Comparison of ENCODE assay signal across 10 mouse cellular contexts in genomic region chr7:130709372-130710274, GRCm38 (mm10).
DNase-seq lines count a peak whose midpoint lies in the region; ATAC-seq lines count a peak whose summit lies in the region.
"Had no signal": no experiment of that assay in that cellular context is flagged by ENCODE, and none has a peak within 500 bp of the region (broad histone marks: within the 10 kb centered on the region; RNA-seq: fewer than 3 reads in every experiment).

No protein-coding gene starts in this region.

- WGBS in heart, embryonic 11.5 days (ENCODE audit: insufficient replicate concordance): 57% methylated on average over 9 of the region's 9 CpGs
- whole genome bisulfite sequencing in lung, embryonic 16.5 days: 45% methylated on average over 9 of the region's 9 CpGs
- 37% methylated on average over 9 of the region's 9 CpGs for WGBS in neural tube, embryonic 15.5 days

- no peaks in the 10 kb centered on the region for H3K36me3 ChIP-seq in heart, embryonic 11.5 days (ENCODE audit: control insufficient read depth, insufficient read depth, low read length)
- H3K36me3 ChIP-seq in lung, embryonic 16.5 days (ENCODE audit: control insufficient read depth, insufficient read depth, low read length): no peaks in the 10 kb centered on the region
- no peaks in the 10 kb centered on the region for H3K36me3 ChIP-seq in neural tube, embryonic 15.5 days

- no peak for ATAC-seq in heart, embryonic 11.5 days (replicated peaks; ENCODE audit: insufficient number of reproducible peaks, low FRiP score, low TSS enrichment)
- ATAC-seq in lung, embryonic 16.5 days (ENCODE audit: low read depth): peak; percentile 45; the same call in 1 of the 2 replicates
- ATAC-seq in neural tube, embryonic 15.5 days (ENCODE audit: low FRiP score): no peak
- ATAC-seq: activated CD4-positive, CD25-positive, alpha-beta regulatory T cell, adult 4 months had no signal

- H3K9me3 ChIP-seq in heart, embryonic 11.5 days (replicated peaks; ENCODE audit: control insufficient read depth, low read length): no peaks in the 10 kb centered on the region
- no peaks in the 10 kb centered on the region for H3K9me3 ChIP-seq in lung, embryonic 16.5 days (ENCODE audit: control insufficient read depth, low read length)
- H3K9me3 ChIP-seq in neural tube, embryonic 15.5 days (replicated peaks): no peaks in the 10 kb centered on the region

- H3K4me3 ChIP-seq in heart, embryonic 11.5 days (ENCODE audit: low read depth, low read length): no peak overlapping the region
- H3K4me3 ChIP-seq in lung, embryonic 16.5 days (ENCODE audit: low read length): no peak overlapping the region
- no peak overlapping the region for H3K4me3 ChIP-seq in neural tube, embryonic 15.5 days (replicated peaks)

- H3K4me1 ChIP-seq in heart, embryonic 11.5 days (ENCODE audit: control insufficient read depth, insufficient read depth, low read length): peaks cover 23% of the 10 kb centered on the region
- peaks cover 22% of the 10 kb centered on the region for H3K4me1 ChIP-seq in lung, embryonic 16.5 days (replicated peaks; ENCODE audit: control insufficient read depth, insufficient read depth, low read length)
- peaks cover 50% of the 10 kb centered on the region for H3K4me1 ChIP-seq in neural tube, embryonic 15.5 days

- no peak overlapping the region for H3K4me2 ChIP-seq in heart, embryonic 11.5 days
- no peak overlapping the region for H3K4me2 ChIP-seq in lung, embryonic 16.5 days (ENCODE audit: low read depth, low read length)
- no peak overlapping the region for H3K4me2 ChIP-seq in neural tube, embryonic 15.5 days

- H3K9ac ChIP-seq in heart, embryonic 11.5 days (ENCODE audit: low read depth, low read length): peak overlapping the region; percentile 31; the same call in 1 of the 2 replicates
- H3K9ac ChIP-seq in lung, embryonic 16.5 days (ENCODE audit: low read length): no peak overlapping the region
- no peak overlapping the region for H3K9ac ChIP-seq in neural tube, embryonic 15.5 days (replicated peaks)

- DNase-seq in heart, adult 9 months (ENCODE audit: low spot score in 2 of 2): no peak
- DNase-seq in lung, adult 18-20 months: no peak
- DNase-seq in cerebellum, postnatal 36 days: peak; percentile 62
- DNase-seq in right cerebral cortex, postnatal 36 days (ENCODE audit: low spot score in 2 of 2): no peak
- no peak for DNase-seq in testis, postnatal 14 days (ENCODE audit: low spot score)
- DNase-seq: thymus, adult 2 months had no signal

- no peaks in the 10 kb centered on the region for H3K27me3 ChIP-seq in heart, embryonic 11.5 days (ENCODE audit: control insufficient read depth, insufficient read depth, low read length)
- no peaks in the 10 kb centered on the region for H3K27me3 ChIP-seq in lung, embryonic 16.5 days (ENCODE audit: control insufficient read depth, insufficient read depth, low read depth, low read length)
- no peaks in the 10 kb centered on the region for H3K27me3 ChIP-seq in neural tube, embryonic 15.5 days (replicated peaks)

- peak overlapping the region; percentile 12; the same call in 1 of the 2 replicates for H3K27ac ChIP-seq in heart, embryonic 11.5 days (ENCODE audit: low read depth, low read length)
- H3K27ac ChIP-seq in lung, embryonic 16.5 days (ENCODE audit: low read length): peak overlapping the region; percentile 48
- peak overlapping the region; percentile 54; the same call in 1 of the 2 replicates for H3K27ac ChIP-seq in neural tube, embryonic 15.5 days (replicated peaks)

Comparison
In these comparisons a context has a peak if more than half of its experiments do, and no peak if none do; other contexts are left out.
1. DNase-seq: peak in cerebellum, postnatal 36 days (2 of 2); none in heart, adult 9 months (0 of 2), lung, adult 18-20 months (0 of 2), right cerebral cortex, postnatal 36 days (0 of 2) and testis, postnatal 14 days (single experiment).
2. Peak in every context shown above with its lines, with median percentiles within 50 percentile points of each other: H3K27ac ChIP-seq.